Mouse (Mus musculus): ENCODE measurements around the gene Znrf3.

Znrf3 gene

DNA sequence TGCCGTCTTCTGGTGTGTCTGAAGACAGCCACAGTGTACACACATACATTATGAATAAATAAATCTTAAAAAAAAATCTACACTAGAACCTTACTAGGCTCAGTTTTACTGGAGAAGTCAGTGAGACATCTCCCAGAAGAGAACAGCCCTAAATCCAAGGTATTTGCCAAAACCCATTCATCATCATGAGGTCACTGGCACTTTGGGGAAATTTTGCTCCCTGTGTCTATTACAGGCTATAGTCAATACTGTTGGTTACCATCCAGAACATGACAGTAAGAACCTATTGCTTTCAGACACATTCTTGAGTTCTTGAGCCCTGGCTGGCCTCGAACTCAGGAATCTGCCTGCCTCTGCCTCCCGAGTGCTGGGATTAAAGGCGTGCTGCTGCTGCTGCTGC, 113.8 kb downstream of the Znrf3 start:
- TF ChIP-seq CTCF (conservative IDR thresholded peaks at IDR 0.05; ENCODE audit: low read length) (no peak), NANOG (IDR thresholded peaks at IDR 0.05; ENCODE audit: borderline replicate concordance, low read length) (no peak), POU5F1 (IDR thresholded peaks at IDR 0.05; ENCODE audit: borderline replicate concordance, low read length) (no peak)
- Histone ChIP-seq H3K4me1 (replicated peaks; ENCODE audit: low read depth, low read length) (peaks cover 6% of the 10 kb centered on the region; the same call in 1 of the 2 replicates), H3K9me3 (ENCODE audit: low read length) (no peaks in the 10 kb centered on the region), H3K4me3 (replicated peaks; ENCODE audit: low read length) (no peak overlapping the region), H3K36me3 (ENCODE audit: insufficient read depth, low read length) (peaks cover 29% of the 10 kb centered on the region), H3K27me3 (ENCODE audit: insufficient read depth, low read length) (no peaks in the 10 kb centered on the region)

DNA sequence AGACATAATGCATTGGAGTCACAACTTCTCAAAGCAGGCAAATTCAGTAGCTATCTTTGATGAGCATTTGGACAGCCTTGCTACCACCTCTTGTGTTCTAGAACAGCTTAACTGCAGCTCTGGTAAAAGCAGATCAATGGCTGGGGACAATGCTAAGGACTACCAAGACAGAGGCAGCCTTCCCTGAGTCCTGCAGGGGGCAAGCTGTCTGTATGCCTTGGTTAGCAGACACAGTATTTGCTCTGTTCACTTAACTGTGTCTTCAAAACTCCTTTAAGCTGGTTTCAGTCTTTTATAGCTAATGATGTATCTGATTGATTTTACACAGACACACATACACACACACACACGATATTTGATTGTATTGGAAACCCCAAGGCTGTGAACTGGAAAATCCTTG, 117.0 kb downstream of the Znrf3 start:
- no peaks in the 10 kb centered on the region for H3K27me3 ChIP-seq (ENCODE audit: insufficient read depth, low read length)
- TF ChIP-seq NANOG (IDR thresholded peaks at IDR 0.05; ENCODE audit: borderline replicate concordance, low read length): no peak
- TF ChIP-seq CTCF (conservative IDR thresholded peaks at IDR 0.05; ENCODE audit: low read length): no peak
- no peak for TF ChIP-seq POU5F1 (IDR thresholded peaks at IDR 0.05; ENCODE audit: borderline replicate concordance, low read length)
- H3K4me1 ChIP-seq (replicated peaks; ENCODE audit: low read depth, low read length): peaks cover 34% of the 10 kb centered on the region

DNA sequence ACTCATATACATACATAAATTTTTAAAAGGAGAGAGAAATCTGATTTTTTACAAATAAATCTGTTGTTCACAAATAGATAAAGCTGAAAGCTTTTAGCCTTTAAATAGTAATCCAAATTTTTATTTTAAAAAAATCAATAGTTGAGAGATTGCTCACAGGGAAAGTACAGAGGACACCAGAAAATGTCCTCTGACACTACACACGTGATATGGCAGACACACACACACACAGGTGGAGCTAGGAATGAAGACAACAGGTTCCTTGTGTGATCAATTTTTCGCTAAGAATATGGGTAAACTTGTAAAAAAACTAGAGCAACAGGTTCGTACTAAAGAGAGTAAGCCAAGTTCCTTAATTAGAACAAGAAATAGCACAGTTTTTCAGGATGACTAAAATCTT, 118.4 kb downstream of the Znrf3 start:
- Histone ChIP-seq H3K36me3 (ENCODE audit: insufficient read depth, low read length) (peaks cover 9% of the 10 kb centered on the region), H3K27me3 (ENCODE audit: insufficient read depth, low read length) (no peaks in the 10 kb centered on the region), H3K9me3 (ENCODE audit: low read length) (no peaks in the 10 kb centered on the region), H3K4me3 (replicated peaks; ENCODE audit: low read length) (no peak overlapping the region), H3K4me1 (replicated peaks; ENCODE audit: low read depth, low read length) (peaks cover 47% of the 10 kb centered on the region)
- TF ChIP-seq NANOG (IDR thresholded peaks at IDR 0.05; ENCODE audit: borderline replicate concordance, low read length) (no peak), CTCF (conservative IDR thresholded peaks at IDR 0.05; ENCODE audit: low read length) (no peak), POU5F1 (IDR thresholded peaks at IDR 0.05; ENCODE audit: borderline replicate concordance, low read length) (no peak)

More for the DNA sequence above, 117.0 kb downstream of the Znrf3 start:
- Histone ChIP-seq H3K4me3 (replicated peaks; ENCODE audit: low read length) (no peak overlapping the region), H3K36me3 (ENCODE audit: insufficient read depth, low read length) (peaks cover 21% of the 10 kb centered on the region), H3K9me3 (ENCODE audit: low read length) (no peaks in the 10 kb centered on the region)

DNA sequence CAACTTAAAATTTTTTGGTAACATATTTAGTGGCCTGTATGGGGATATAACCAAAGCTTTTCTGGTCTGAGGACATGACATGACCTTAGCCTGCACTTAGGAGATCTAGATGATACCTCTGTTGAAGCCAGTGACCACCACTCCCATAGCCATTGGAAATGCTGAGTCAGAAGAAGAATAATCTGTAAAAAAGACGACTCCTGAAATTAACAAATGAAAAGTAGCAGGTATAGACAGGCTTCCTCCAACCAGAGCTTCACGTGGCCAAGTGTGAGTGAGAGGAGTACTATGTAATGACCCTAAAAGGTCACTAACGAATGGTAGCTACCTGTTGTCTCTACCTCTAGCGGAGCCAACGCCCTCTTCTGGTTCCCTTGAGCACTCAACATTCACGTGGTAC, 119.4 kb downstream of the Znrf3 start:
- TF ChIP-seq POU5F1 (IDR thresholded peaks at IDR 0.05; ENCODE audit: borderline replicate concordance, low read length) (no peak), NANOG (IDR thresholded peaks at IDR 0.05; ENCODE audit: borderline replicate concordance, low read length) (no peak), CTCF (conservative IDR thresholded peaks at IDR 0.05; ENCODE audit: low read length) (no peak)
- Histone ChIP-seq H3K4me1 (replicated peaks; ENCODE audit: low read depth, low read length) (peaks cover 49% of the 10 kb centered on the region), H3K9me3 (ENCODE audit: low read length) (no peaks in the 10 kb centered on the region), H3K27me3 (ENCODE audit: insufficient read depth, low read length) (no peaks in the 10 kb centered on the region), H3K4me3 (replicated peaks; ENCODE audit: low read length) (no peak overlapping the region), H3K36me3 (ENCODE audit: insufficient read depth, low read length) (peaks cover 7% of the 10 kb centered on the region)

DNA sequence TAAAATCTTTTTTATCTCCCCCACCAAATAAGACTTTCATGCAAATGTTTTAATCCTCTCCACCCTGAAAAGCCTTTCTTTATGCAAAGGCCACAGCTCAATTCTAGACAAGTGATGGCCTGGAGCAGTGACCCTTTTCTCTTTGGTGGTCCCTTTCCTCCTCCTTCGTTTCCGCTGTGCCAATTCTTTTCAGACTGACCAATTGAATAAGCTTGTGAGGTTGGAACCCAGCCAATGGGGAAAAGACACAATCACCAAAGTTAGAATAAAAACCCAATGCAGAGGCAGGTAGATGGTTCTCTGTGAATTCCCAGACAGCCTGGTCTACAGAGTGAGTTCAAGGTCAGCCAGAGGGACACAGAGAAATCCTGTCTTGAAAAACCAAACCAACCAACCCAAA, 120.4 kb downstream of the Znrf3 start:
- TF ChIP-seq NANOG (IDR thresholded peaks at IDR 0.05; ENCODE audit: borderline replicate concordance, low read length): no peak; the same call in 1 of the 2 replicates
- TF ChIP-seq POU5F1 (IDR thresholded peaks at IDR 0.05; ENCODE audit: borderline replicate concordance, low read length): no peak
- no peak for TF ChIP-seq CTCF (conservative IDR thresholded peaks at IDR 0.05; ENCODE audit: low read length)
- Histone ChIP-seq H3K4me1 (replicated peaks; ENCODE audit: low read depth, low read length) (peaks cover 51% of the 10 kb centered on the region), H3K27me3 (ENCODE audit: insufficient read depth, low read length) (no peaks in the 10 kb centered on the region), H3K9me3 (ENCODE audit: low read length) (no peaks in the 10 kb centered on the region), H3K4me3 (replicated peaks; ENCODE audit: low read length) (no peak overlapping the region), H3K36me3 (ENCODE audit: insufficient read depth, low read length) (0 out of 2 replicates have a peak, but pooled peaks cover 3% of the 10 kb centered on the region)

DNA sequence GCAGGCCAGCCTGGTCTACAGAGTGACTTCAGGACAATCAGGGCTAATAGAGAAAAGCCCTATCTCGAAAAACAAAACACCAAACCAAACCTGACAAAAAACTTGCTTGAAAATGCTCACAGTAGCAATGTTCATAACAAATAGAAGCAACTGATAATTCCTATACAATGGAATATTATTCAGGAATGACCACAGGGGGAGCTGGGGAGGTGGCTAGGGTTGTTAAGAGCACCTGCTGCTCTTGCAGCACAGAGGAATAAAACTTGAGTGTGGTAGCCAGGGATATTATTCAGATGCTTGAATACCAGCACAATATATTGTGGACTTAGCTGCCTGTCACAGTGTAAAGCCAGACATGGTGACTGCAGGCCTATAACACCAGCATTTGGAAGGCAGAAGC, 123.0 kb downstream of the Znrf3 start:
- peaks cover 70% of the 10 kb centered on the region for H3K4me1 ChIP-seq (replicated peaks; ENCODE audit: low read depth, low read length)
- 0 out of 2 replicates have a peak, but pooled peaks cover 3% of the 10 kb centered on the region for H3K36me3 ChIP-seq (ENCODE audit: insufficient read depth, low read length)
- TF ChIP-seq POU5F1 (IDR thresholded peaks at IDR 0.05; ENCODE audit: borderline replicate concordance, low read length) (no peak), CTCF (conservative IDR thresholded peaks at IDR 0.05; ENCODE audit: low read length) (0 out of 2 replicates have a peak, but pooled peaks have one; percentile 6)
- H3K27me3 ChIP-seq (ENCODE audit: insufficient read depth, low read length): no peaks in the 10 kb centered on the region
- H3K9me3 ChIP-seq (ENCODE audit: low read length): no peaks in the 10 kb centered on the region
- H3K4me3 ChIP-seq (replicated peaks; ENCODE audit: low read length): no peak overlapping the region

DNA sequence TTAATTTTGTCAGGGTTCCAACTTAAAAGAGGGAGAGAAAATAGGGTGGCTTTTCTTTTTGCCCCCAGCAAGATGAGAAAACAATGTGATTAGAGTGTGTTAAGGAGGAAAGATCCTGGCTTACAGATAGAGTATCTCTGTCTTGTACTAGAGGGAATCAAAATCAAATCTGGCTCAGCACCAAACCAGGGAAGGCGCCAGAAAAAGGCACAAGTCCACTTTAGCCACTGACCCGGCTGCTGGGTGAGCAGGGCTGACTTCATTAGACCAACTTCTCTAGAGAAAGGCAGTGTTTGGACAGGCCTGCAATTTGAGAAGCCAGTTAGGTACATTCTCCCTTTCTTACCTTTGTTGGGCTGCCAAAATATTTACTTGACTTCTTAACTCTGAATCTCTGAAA, 125.7 kb downstream of the Znrf3 start:
- H3K27me3 ChIP-seq (ENCODE audit: insufficient read depth, low read length): no peaks in the 10 kb centered on the region
- peaks cover 56% of the 10 kb centered on the region for H3K4me1 ChIP-seq (replicated peaks; ENCODE audit: low read depth, low read length)
- H3K9me3 ChIP-seq (ENCODE audit: low read length): no peaks in the 10 kb centered on the region
- peaks cover 4% of the 10 kb centered on the region; the same call in 1 of the 2 replicates for H3K36me3 ChIP-seq (ENCODE audit: insufficient read depth, low read length)
- no peak overlapping the region for H3K4me3 ChIP-seq (replicated peaks; ENCODE audit: low read length)
- no peak for TF ChIP-seq POU5F1 (IDR thresholded peaks at IDR 0.05; ENCODE audit: borderline replicate concordance, low read length)
- TF ChIP-seq CTCF (conservative IDR thresholded peaks at IDR 0.05; ENCODE audit: low read length): no peak
- no peak for TF ChIP-seq NANOG (IDR thresholded peaks at IDR 0.05; ENCODE audit: borderline replicate concordance, low read length)

DNA sequence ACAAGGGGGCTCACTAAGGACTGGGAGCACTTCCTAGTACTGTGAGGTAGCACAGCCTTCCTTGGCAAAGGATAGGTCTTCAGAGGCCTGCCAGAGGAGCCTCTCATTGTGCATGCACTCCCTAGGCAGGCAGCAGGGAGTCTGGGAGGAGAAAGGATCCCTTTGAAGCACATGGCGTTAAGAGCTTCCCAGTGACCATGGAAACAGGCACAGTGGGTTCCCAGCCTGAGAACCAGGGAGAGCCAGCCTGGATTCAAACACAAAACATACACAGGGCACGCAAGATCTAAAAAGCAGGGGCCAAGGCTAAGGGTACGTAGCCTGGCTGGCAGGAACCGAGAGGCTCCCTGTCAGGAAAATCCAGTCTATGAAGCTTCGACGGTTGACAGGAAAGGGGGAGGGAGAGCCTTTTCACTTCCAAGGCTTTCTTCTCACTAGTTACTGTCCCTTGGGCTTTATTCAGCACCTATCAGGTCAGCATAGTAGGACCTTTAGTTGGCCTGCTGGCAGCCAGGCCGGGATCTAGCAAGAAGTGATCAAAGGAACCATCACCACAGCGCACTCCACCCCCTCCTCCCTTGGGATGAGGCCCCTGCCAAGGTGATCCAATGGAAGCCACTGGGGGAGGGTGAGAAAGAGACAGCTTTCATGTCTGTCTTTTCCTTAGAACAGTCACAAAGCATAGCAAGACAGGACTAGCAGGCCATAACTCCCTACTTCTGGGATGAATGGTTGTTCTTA, 126.4 kb downstream of the Znrf3 start:
- no peak overlapping the region for H3K4me3 ChIP-seq (replicated peaks; ENCODE audit: low read length)

More for the DNA sequence above, 126.4 kb downstream of the Znrf3 start:
- no peak for TF ChIP-seq POU5F1 (IDR thresholded peaks at IDR 0.05; ENCODE audit: borderline replicate concordance, low read length)
- TF ChIP-seq CTCF (conservative IDR thresholded peaks at IDR 0.05; ENCODE audit: low read length): no peak
- no peak for TF ChIP-seq NANOG (IDR thresholded peaks at IDR 0.05; ENCODE audit: borderline replicate concordance, low read length)
- Histone ChIP-seq H3K36me3 (ENCODE audit: insufficient read depth, low read length) (peaks cover 12% of the 10 kb centered on the region; the same call in 1 of the 2 replicates), H3K9me3 (ENCODE audit: low read length) (no peaks in the 10 kb centered on the region), H3K4me1 (replicated peaks; ENCODE audit: low read depth, low read length) (peaks cover 51% of the 10 kb centered on the region), H3K27me3 (ENCODE audit: insufficient read depth, low read length) (no peaks in the 10 kb centered on the region)

Measured in E14TG2a.4 (cell line).